Mouse (Mus musculus) R1 (cell line): ENCODE data around the gene Cacna1h.

ENCODE experiments used
- DNase-seq: peaks from one replicate; pipeline ENCODE4 v3.0.0-alpha.2; 2018; ENCODE audit warnings: low read depth, low spot score

The Cacna1h gene

DNA sequence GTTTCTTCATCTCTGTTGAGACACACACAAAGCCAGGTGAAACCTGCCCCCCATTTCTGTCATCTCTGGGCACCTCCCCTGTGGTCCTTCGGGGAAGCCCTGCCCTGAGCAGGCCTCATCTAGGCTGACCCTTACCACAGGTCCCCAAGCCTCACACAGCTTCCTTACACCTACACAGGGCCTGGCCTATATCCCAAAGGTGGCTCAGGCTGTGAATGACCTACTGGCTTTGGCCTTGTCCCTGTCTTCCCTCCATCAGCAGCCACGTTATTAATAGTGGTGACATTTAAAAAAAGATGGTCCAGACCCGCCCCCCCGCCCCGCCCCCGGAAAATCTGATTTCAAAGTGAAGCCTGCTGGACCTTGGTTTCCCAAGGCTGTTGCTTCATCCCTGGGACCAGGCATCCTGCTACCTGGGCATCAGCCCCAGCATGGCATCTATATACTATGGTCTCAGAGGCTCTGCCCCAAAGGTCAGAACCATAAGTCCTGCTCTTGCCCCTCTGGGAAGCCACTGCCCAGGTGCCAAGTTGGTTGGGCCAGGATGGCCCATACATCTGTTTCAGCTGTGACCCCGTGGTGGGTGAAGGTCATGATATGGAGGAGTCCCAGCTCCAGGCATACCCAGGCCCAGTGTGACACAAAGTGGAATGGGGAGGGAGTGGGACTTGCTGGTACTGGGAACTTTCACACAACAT lies 25.1 kb downstream of the Cacna1h start:
- no peak for DNase-seq

GRCm38 (mm10) chr17:25407352-25407751 lies 26.2 kb downstream of the Cacna1h start:
- no peak for DNase-seq

DNA sequence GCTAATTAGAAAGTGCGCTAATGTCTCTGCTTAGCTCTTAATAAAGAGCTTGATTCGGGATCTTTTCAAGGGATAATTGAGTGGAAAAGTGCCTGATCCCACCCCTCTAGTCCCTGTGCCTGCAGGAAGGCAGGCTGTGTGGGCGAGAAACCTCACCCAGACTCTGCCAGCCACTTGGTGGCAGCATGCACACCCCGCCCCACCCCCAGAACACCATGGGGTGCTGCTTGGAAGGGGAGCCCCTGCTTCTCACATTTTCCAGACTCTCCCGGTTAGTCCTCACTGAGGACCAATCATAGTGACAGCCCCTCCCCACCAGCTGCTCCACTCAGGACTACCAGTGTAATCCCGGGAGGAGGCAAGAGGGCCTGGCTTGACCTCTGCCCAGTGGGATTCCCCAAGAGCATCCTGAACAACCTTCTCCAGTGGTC lies 27.6 kb downstream of the Cacna1h start:
- no peak for DNase-seq

- DNase-seq = no peak
Observed at GRCm38 (mm10) chr17:25405224-25405895, 28.2 kb downstream of the Cacna1h start.

GRCm38 (mm10) chr17:25404190-25404589 lies 29.4 kb downstream of the Cacna1h start:
- DNase-seq = no peak

DNA sequence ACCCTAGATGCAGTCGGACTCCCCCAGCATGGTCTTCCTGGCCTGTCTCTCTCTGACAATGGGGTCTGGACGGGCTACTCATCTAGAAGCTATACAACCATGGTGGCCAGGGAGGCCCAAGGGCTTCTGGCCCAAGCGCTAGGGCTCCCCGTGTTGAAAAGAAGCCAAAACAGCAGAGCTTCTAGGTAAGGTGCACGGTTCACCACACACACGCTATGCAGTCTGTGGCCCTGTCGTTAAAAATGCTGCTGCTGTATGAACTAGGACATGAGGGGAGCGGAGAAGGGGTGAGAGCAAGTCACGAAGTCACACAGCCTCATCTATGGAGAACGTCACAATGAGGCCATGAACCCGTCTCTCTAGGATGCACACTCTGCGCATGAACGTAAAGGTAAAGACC lies 31.4 kb downstream of the Cacna1h start:
- DNase-seq = no peak

GRCm38 (mm10) chr17:25401491-25401890 lies 32.1 kb downstream of the Cacna1h start:
- no peak for DNase-seq

DNA sequence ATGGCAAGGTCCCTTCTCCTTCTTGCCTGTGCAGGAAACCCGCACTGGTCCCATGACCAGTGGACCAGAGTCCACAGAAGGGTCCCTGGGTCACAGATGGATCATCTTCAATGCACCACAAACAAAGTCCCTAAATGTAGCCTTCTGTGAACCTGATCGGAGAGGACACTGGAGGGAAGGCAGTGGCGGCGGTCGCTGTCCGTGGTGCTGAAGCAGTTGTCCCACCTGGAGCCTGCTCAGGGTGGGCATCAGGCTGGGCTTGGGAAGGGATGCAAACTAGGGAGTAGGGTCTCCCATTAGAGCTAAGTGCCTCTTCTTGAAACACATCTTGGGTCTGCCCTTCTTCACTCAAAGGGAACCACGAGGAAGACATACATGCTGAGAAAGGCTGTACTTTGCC lies 33.1 kb downstream of the Cacna1h start:
- DNase-seq = peak; percentile 45

DNA sequence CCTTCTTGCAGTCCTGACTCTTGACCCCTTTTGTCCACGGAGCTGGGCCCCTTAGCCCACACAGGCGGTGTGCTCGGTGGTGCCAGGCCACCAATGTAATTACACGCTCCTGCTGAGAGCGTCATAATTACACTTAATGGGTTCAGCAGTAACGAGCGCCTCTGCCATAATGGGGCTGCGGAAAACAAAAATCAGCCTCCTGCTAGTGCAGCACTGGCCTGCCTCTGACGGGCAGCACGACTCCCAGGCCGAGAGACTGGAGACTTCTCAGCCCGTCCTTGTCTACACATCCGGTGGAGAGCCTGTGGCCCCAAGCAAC lies 35.1 kb downstream of the Cacna1h start:
- DNase-seq = no peak

GRCm38 (mm10) chr17:25397804-25398519 lies 35.6 kb downstream of the Cacna1h start:
- peak; percentile 80 for DNase-seq

DNA sequence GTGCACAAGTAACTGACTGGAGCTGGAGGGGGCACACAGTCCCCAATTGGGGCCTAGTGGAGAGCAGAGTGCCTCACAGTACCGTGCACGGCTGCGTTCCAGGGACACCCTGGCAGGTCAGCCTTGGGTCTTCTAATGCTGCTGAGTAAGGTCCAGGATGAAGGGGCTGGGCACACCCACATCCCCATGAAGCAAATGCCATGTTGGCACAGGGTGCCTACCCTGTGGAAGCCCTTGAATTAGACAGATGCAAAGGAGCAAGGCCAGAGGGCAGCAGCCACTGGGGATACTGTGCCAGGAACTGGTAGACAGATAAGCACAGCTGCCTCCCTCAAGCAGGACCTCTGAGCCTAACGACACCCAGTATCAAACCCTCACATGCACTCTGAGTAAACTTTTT lies 39.1 kb downstream of the Cacna1h start:
- DNase-seq = no peak

DNA sequence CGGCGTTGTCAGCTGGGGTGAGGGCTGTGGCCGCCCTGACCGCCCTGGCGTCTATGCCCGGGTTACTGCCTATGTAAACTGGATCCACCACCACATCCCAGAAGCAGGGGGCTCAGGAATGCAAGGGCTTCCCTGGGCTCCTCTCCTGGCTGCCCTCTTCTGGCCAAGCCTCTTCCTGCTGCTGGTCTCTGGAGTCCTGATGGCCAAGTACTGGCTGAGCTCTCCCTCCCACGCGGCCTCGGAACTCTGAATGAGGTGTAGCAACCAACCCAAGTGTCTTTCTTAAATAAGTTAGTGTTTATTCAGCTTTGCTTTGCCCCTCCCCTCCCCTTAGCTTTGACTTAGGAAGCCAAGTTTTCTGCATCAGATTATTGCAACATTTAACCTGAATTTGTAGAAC lies 59.6 kb downstream of the Cacna1h start:
- peak; percentile 20 for DNase-seq

GRCm38 (mm10) chr17:25372491-25372890 lies 61.1 kb downstream of the Cacna1h start:
- no peak for DNase-seq

DNA sequence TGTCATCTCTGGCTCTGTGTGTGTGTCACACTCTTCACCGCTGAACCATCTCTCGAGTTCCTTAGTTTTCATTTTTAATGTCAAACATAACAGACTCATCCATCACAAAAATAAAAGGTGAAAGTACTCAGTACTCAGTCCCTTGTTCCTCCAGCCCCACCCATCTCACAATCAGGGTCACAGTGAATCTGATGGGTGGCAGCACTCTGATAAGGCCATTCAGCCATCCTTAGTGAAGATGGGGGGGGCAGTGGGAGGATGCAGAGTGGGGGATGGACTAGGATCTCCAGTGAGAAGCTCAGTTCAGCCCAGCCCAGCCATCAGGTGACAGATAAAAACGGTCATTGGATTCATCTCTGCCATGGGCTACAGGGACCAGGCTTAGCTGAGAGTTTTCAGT lies 64.6 kb downstream of the Cacna1h start, which contains the start of gene Tpsg1:
TSS of gene Tpsg1 (plus strand) at position 301 of the 400 bp plus-strand sequence.
- no peak for DNase-seq

DNA sequence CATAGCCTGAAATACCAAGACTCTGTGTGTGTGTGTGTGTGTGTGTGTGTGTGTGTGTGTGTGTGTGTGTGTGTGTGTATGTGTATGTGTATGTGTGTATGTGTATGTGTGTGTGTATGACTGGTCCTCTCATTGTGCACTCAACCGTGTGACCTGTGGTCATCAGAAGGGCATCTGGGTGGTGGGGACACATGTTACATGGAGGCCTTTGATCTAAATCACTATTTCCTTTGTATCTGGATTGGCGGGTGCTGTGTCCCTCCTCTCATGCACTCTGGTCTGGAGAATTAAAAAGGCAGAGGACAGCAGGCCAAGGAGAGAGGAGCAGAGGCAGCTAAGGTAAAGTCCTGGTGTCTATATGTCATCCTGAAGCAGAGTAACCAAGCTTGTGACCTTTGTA lies 67.6 kb downstream of the Cacna1h start, which contains the start of gene Tpsb2:
TSS of gene Tpsb2 (plus strand) at position 301 of the 400 bp plus-strand sequence.
- DNase-seq = no peak

DNA sequence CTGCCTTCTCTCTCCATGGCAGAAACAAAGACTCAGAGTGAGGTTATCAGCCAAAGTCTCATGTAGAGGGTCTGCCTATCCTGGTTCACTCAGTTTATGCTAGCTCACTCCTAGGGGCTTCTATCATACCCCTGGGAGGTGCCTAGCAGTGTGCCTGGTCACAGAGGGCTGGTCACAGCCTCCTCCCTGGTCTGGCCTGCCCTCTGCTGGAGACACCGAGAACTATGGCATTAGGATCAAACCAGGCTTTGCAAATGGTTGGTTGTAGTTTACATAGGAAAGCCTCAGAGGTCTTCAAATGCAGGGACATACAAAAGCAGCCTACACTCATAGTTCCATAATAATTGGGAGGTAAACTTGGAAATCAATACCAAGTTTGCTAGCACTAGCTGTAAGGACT lies 69.9 kb downstream of the Cacna1h start:
- peak; percentile 59 for DNase-seq

- no peak for DNase-seq
Observed at GRCm38 (mm10) chr17:25361291-25361690, 72.3 kb downstream of the Cacna1h start.

DNA sequence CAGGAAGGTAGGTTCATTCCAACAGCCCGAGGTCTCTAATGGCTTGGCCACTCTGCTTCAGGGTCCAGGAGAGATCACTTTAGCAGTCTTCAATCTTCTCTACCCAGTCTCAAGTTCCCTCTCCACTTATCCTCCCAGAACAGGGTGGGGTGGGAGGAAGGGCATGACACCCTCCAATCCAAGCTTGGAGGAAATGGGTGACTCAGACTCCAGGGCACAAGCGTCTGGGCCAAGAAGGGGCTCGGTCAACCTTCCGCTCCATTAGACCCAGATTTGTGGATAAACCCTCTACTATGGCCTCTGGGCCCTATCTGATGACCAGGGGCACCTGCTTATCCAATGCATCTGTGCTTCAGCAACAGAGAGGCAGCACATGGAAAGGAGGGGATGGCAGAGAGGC lies 88.1 kb downstream of the Cacna1h start, which contains the start of gene Tpsab1:
TSS of gene Tpsab1 (minus strand) at position 101 of the 400 bp plus-strand sequence.
- DNase-seq = no peak

- DNase-seq = no peak
Observed at GRCm38 (mm10) chr17:25341490-25341889, 92.1 kb downstream of the Cacna1h start.

DNA sequence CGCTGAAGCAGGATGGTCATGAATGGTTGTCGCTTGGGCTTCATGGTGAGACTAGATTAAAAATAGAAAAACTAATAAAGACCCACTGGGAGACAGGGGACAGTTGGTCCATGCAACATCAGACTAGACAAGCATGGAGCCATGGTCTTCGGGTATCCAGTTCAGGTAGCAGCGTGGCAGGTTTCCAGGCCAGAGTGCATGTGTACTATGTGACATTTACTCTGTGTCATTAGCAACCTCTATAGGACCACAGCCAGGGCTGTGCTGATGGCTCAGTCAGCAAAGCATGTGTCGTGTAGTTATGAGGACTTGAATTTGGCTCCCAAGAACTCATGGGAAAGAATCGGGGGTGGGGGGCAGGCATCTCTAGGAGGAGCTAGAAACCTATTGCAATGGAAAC lies 93.6 kb downstream of the Cacna1h start:
- no peak for DNase-seq

- no peak for DNase-seq
Observed at GRCm38 (mm10) chr17:25338218-25338617, 95.4 kb downstream of the Cacna1h start.

DNA sequence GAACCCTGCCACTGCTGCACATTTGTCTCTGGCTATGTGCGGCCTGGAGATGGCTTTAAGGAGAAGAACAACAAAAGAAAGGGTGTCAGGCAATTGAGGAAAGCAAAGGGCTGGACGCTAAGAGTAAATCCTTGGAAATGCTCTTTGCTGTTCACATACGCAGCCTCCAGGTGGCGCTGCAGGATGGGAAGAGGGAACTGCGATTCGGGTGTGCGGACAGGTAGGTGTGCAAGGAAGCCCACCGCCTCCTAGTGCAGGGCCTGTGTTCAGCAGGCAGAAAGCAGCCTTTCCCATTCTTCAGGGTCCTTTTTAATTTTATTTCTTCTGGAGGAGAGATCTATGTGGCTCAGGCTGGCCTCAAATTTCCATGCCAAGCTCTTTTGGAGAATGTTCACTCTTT lies 99.6 kb downstream of the Cacna1h start:
- peak; percentile 85 for DNase-seq

- DNase-seq = no peak
Observed at GRCm38 (mm10) chr17:25332321-25332720, 101.3 kb downstream of the Cacna1h start.
